Mouse (Mus musculus) retina, adult 2 months (tissue): ENCODE results near the gene Gm21149.
A peak's percentile ranks its signal among the peaks of the same experiment; 100 is the strongest.
"Not testable (repeated sequence)": the region's sequence is repeated elsewhere in the genome, so short reads cannot be mapped to it uniquely, and the experiment has no call there.

ENCODE experiments used
- DNase-seq: peaks from one replicate; pipeline ENCODE4 v3.0.0-alpha.2; 2012; ENCODE audit warnings: low read depth, low spot score

Gene Gm21149

GRCm38 (mm10) chr5:15476423-15476822 lies at the start of gene Gm21149:
Gene Gm21149 (minus strand): TSS chr5:15476523.
- DNase-seq, result not testable (repeated sequence)

GRCm38 (mm10) chr5:15522470-15522869 lies 46.1 kb upstream of the Gm21149 start:
- DNase-seq, result not testable (repeated sequence)

GRCm38 (mm10) chr5:15522028-15522427 lies 45.7 kb upstream of the Gm21149 start:
- DNase-seq, result not testable (repeated sequence)

DNA sequence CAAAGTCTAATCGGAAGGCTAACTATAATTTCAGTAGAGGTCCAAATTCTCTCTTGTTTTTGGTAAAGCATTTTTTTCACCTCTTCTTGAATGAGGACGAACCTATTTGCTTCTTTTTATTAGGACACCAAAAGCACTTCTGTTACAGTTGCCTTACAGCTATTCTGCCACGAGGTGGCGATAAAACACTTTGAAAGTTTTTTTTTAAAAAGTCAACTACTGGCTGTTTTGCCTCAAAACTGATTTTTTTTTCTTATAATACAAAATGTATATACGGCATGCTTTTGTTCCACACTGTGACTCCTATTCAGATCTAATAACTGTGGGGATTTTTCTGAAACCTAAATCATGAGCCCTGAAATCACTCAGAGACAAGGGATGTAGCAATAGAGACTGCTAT lies 44.1 kb upstream of the Gm21149 start:
- not testable (repeated sequence) for DNase-seq

DNA sequence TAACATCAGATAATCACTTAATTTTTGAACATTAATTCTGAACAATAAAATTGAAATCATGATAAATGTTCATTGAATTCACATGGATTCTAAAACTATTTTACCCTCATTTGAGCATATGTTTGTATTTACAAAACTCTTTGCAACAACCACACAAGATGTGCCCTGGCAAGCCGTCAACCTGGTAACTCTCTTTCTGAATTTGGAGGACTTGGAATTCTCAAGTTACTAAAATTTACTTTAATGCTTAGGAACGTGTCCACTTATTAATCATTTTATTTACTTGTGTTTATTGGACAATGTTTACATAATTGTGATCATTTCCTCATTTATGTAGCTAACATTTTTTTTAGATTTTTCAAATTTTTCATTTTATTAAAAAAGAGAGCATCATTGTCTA lies 40.8 kb upstream of the Gm21149 start:
- DNase-seq, result not testable (repeated sequence)

- not testable (repeated sequence) for DNase-seq
These were observed 35.9 kb upstream of the Gm21149 start for GRCm38 (mm10) chr5:15512236-15512635.

DNA sequence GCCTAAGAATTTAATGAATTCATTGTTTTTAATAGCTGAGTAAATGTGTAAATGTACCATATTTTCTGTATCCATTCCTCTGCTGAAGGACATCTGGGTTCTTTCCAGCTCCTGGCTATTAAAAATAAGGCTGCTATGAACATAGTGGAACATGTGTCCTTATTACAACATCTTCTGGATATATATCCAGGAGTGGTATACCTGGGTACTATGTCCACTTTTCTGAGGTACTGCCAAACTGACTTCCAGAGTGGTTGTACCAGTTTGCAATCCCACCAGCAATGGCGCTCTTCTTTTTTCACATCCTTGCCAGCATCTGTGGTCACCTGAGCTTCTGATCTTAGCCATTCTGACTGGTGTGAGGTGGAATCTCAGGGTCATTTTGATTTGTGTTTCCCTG lies 33.6 kb upstream of the Gm21149 start:
- not testable (repeated sequence) for DNase-seq

- DNase-seq, result not testable (repeated sequence)
These were observed 32.4 kb upstream of the Gm21149 start for GRCm38 (mm10) chr5:15508460-15509451.

DNA sequence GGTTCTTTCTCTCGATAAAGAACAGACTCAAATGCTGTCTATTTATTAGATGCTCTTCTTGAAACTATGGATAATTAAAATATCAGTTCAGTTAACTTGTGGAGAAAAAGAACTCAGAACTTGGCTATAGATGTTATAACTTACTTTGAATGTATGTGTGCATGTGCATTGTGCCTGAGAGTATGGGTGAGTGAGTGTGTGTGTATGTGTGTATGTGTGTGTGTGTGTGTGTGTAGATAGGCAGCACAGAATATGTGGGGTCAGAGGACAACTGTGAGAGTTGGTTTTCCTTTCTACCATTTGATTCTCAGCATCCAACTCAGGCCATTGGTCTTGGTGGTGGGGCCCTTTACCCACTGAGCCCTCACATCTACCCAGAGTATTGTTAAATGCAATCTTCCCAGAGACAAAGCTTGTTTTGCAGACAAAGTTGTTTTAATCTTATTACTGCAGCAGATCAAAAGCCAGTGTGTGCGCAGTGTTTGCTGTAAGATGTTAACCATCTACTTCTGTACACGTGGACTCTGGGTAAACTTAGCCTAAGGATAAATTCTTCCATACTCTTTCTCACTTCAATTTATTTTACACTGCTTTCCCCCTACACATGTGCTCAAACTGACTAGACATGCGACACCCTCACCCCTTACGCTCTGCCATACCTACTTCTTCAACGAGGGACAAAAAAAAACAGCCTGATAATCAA lies 31.6 kb upstream of the Gm21149 start:
- DNase-seq, result not testable (repeated sequence)

DNA sequence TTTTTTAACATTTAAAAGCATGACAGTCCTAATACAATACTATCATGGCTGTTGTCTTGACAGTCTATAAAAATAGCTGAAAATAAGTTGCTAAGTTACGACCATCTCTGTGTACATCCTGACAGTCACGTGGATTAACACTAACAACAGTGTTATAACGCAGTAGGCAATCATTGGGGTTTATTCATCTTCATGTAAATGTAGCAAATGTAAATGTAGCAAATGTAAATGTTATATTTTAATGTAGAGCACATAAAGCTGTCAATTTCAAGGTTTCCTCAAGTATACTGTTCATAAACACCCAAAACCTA lies 30.9 kb upstream of the Gm21149 start:
- no peak for DNase-seq

GRCm38 (mm10) chr5:15506575-15507308 lies 30.4 kb upstream of the Gm21149 start:
- peak; percentile 34 for DNase-seq

DNA sequence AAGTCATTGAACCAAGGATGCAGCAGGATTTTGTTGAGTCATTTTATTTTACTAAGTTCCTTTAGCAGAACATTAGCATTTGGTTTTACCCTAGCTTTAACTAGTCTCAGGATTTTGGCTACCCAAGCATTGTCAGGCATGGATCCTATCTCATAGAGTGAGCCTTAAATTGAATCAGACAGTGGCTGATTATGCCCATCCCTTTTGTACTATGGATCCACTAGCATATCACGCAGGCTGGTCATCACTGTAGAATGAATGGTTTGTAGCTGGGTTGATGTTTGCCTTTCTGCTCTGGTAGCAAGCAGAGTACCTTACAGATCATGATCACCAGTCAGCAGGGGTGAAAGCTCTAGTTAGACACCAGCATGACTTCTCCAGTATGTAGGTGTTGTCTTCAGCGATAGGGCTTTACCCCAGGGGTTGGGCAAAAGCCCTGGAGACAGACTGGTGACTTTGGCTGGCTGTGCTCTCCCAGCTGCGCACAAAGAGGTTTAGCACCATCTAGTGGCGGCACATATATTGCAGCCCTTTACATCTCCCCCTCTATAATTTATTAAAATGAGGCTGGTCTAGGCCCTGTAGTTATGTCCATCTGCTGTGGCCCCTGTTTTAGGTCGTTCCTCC lies 22.6 kb upstream of the Gm21149 start:
- not testable (repeated sequence) for DNase-seq

DNA sequence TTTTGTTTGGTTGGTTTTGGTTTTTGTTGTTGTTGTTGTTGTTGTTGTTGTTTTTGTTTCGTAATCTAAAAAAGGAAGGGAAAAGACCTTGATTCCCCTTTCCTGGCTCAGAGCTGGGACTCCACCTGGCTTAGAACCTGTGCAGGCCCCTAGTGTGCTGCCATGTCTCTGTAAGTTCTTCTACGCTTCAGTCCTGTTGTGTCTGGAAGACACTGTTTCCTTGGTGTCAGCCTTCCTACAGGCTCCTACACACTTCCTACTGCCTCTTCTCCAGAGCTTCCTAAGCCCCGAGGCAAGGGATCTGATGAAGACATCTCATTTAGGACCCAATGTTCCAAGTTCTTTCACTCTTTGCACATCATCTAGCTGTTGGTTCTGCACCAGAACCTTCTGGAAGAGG lies 22.0 kb upstream of the Gm21149 start:
- not testable (repeated sequence) for DNase-seq

DNA sequence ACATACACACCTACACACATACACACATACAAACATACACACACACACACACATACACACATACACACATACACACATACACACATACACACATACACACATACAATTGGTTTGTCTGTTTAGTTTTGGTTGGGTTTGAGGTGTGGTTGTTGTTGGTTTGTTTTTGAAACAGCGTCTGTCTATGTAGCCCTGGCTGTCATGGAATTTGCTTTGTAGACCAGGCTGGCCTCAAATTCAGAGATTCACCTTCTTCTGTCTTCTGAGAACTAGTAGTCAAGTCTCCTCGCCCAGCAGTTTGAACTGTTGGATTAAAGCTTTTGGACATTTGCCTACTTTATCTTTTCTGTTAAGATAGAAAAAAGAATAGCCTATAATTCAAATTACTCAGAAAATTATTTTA lies 14.6 kb upstream of the Gm21149 start:
- DNase-seq, result not testable (repeated sequence)

GRCm38 (mm10) chr5:15488743-15489142 lies 12.4 kb upstream of the Gm21149 start:
- DNase-seq, result no peak

- DNase-seq, result not testable (repeated sequence)
These were observed 8.3 kb upstream of the Gm21149 start for GRCm38 (mm10) chr5:15484616-15485015.

- DNase-seq, result not testable (repeated sequence)
These were observed 7.3 kb upstream of the Gm21149 start for GRCm38 (mm10) chr5:15483576-15483975.

DNA sequence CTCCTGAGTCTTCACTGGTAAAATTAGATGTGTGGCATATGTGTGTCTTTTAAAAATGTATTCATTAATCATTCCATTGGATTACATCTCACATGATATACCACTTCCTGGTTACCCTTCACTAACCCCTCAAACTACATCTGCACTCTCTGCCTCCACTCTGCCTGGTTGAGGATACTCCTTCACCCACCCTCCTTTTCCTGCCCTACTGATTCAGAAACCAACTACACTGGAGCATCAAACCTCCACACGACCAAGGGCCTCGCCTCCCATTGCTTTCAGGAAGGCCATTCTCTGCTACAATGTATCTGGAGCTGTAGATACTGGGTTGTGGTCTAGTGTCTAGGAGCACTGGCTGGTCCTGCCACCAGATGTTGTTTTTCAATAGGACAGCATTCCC lies 6.5 kb upstream of the Gm21149 start:
- DNase-seq, result not testable (repeated sequence)

DNA sequence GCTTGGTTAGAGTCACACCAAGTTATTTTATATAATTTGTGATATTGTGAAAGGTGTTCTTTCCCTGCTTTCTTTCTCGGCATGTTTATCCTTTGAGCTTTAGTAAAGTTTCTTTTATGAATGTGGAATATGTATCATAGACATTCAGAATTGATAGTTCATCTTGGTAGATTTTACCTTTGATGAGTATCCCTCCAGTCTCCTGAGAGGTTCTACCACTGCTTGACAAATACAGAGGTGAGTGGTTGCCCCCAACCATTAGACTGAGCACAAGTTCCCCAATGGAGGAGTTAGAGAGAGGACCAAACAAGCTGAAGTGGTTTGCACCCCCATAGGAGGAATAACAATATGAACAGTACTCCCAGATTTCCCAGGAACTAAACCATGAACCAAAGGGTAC lies 6.2 kb downstream of the Gm21149 start:
- DNase-seq, result not testable (repeated sequence)

DNA sequence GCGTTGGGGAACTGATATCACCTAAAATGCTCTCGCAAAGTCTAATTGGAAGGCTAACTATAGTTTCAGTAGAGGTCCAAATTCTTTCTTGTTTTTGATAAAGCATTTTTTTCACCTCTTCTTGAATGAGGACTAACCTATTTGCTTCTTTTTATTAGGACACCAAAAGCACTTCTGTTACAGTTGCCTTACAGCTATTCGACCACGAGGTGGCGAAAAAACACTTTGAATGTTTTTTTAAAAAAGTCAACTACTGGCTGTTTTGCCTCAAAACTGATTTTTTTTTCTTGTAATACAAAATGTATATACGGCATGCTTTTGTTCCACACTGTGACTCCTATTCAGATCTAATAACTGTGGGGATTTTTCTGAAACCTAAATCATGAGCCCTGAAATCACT lies 8.6 kb downstream of the Gm21149 start:
- not testable (repeated sequence) for DNase-seq

- DNase-seq, result not testable (repeated sequence)
These were observed 10.1 kb downstream of the Gm21149 start for GRCm38 (mm10) chr5:15466218-15466617.
